Mouse (Mus musculus): ENCODE results near the gene Bsx.

- TF ChIP-seq CTCF (IDR thresholded peaks at IDR 0.05; ENCODE audit: borderline replicate concordance, control insufficient read depth, extremely low read depth, insufficient read depth, low read length, poor library complexity) (no peak), POLR2A (IDR thresholded peaks at IDR 0.05; ENCODE audit: control insufficient read depth, extremely low read depth, insufficient read depth, low read length, poor library complexity) (no peak)
These were observed 33.5 kb downstream of the Bsx start for GRCm38 (mm10) chr9:40907413-40907812.

Measured in thymus, adult 2 months (tissue).